Mouse (Mus musculus) lung, embryonic 14.5 days (tissue): ENCODE data around the gene Sco1. TPM values are rescaled to one million over a fixed set of nuclear protein-coding genes. Genes with fewer than 3 reads are reported as not detected.
"Not testable (repeated sequence)": the region's sequence is repeated elsewhere in the genome, so short reads cannot be mapped to it uniquely, and the experiment has no call there.

Source experiments
- ATAC-seq: fragments of 200-750 bp; cut with Nextera tagmentation; 2 replicates; pipeline ENCODE4 v1.8.0; 2017; ENCODE audit warnings: mild to moderate bottlenecking, moderate TSS enrichment, moderate library complexity; ENCODE audit not compliant: insufficient read depth
- DNase-seq: peaks from one replicate; pipeline ENCODE4 v3.0.0-alpha.2; 2015
- H3K27ac ChIP-seq: fragments of 300-500 bp; sonication (generic); 2 replicates; pipeline ENCODE4 v1.5.1; 2014; ENCODE audit warnings: low read depth, mild to moderate bottlenecking, moderate library complexity
- H3K27me3 ChIP-seq: fragments of 300-500 bp; sonication (generic); 2 replicates; pipeline ENCODE4 v1.6.1; 2014; ENCODE audit warnings: low read length, control low read depth; ENCODE audit not compliant: insufficient read depth
- H3K36me3 ChIP-seq: fragments of 300-500 bp; sonication (generic); 2 replicates; pipeline ENCODE4 v1.6.1; 2014; ENCODE audit warnings: control low read depth; ENCODE audit not compliant: insufficient read depth
- H3K4me1 ChIP-seq: fragments of 300-500 bp; sonication (generic); 2 replicates; pipeline ENCODE4 v1.6.1; 2014; ENCODE audit warnings: antibody characterized with exemption, control low read depth; ENCODE audit not compliant: insufficient read depth
- H3K4me2 ChIP-seq: fragments of 300-500 bp; sonication (generic); 2 replicates; pipeline ENCODE4 v1.6.1; 2014; ENCODE audit warnings: mild to moderate bottlenecking
- H3K4me3 ChIP-seq: fragments of 300-500 bp; sonication (generic); 2 replicates; pipeline ENCODE4 v1.5.1; 2014; ENCODE audit warnings: low read depth, low read length
- H3K9ac ChIP-seq: fragments of 300-500 bp; sonication (generic); 2 replicates; pipeline ENCODE4 v1.6.1; 2014
- H3K9me3 ChIP-seq: fragments of 300-500 bp; sonication (generic); 2 replicates; pipeline ENCODE4 v1.6.1; 2016; ENCODE audit warnings: low read depth, low read length, control low read depth
- CTCF ChIP-seq: IDR thresholded peaks from 2 replicates; pipeline ENCODE4 v1.5.1; 2016; ENCODE audit warnings: antibody characterized with exemption, low read depth
- WGBS: fragments of 180-500 bp; shearing (Covaris S2); extraction: QIAGEN DNeasy Blood & Tissue Kit; methylation state at CpG from one replicate; pipeline ENCODE4 v1.1.7; 2014; 5-methylcytosine and 5-hydroxymethylcytosine counted together
- polyA plus RNA-seq: library from polyadenylated mRNA; unstranded; fragments of >200 nt; fragmentation: Nextera tagmentation; extraction: Ambion mirVana; gene quantifications from 2 replicates; pipeline ENCODE4 v1.2.1, GENCODE M21; 2014

Gene Sco1
- polyA plus RNA-seq, 1 experiment from 2014 or later = 20.3 TPM

- H3K36me3 ChIP-seq = no peaks in the 10 kb centered on the region
- 39% methylated on average over 32 of the region's 32 CpGs for WGBS
Observed at GRCm38 (mm10) chr11:67083712-67084340, 31.4 kb downstream of the Sco1 start.

GRCm38 (mm10) chr11:67085489-67085888 is 33.0 kb downstream of the Sco1 start:
- peaks cover 15% of the 10 kb centered on the region; the same call in 1 of the 2 replicates for H3K27me3 ChIP-seq
- no peak overlapping the region for H3K27ac ChIP-seq
- no peaks in the 10 kb centered on the region for H3K36me3 ChIP-seq
- H3K4me3 ChIP-seq = no peak overlapping the region
- no peaks in the 10 kb centered on the region for H3K9me3 ChIP-seq
- TF ChIP-seq CTCF = peak; percentile 86
- no peak overlapping the region for H3K4me2 ChIP-seq
- 5% methylated on average over 6 of the region's 6 CpGs for WGBS
- DNase-seq (peak; percentile 90), ATAC-seq (no peak)
- no peak overlapping the region for H3K9ac ChIP-seq
- H3K4me1 ChIP-seq = no peaks in the 10 kb centered on the region

More at GRCm38 (mm10) chr11:67083712-67084340, 31.4 kb downstream of the Sco1 start:
- no peak overlapping the region for H3K9ac ChIP-seq
- no peaks in the 10 kb centered on the region for H3K9me3 ChIP-seq
- H3K4me1 ChIP-seq = no peaks in the 10 kb centered on the region
- no peak overlapping the region for H3K27ac ChIP-seq
- H3K27me3 ChIP-seq = peaks cover 15% of the 10 kb centered on the region; the same call in 1 of the 2 replicates
- ATAC-seq (no peak), DNase-seq (peak; percentile 18)
- no peak overlapping the region for H3K4me3 ChIP-seq
- peak; percentile 19 for TF ChIP-seq CTCF
- no peak overlapping the region for H3K4me2 ChIP-seq

GRCm38 (mm10) chr11:67086467-67087164 is 34.1 kb downstream of the Sco1 start:
- ATAC-seq (no peak), DNase-seq (no peak)
- no peak for TF ChIP-seq CTCF
- WGBS = 49% methylated on average over 9 of the region's 9 CpGs
- Histone ChIP-seq H3K27me3 (peaks cover 15% of the 10 kb centered on the region; the same call in 1 of the 2 replicates), H3K4me1 (no peaks in the 10 kb centered on the region), H3K9ac (no peak overlapping the region), H3K36me3 (no peaks in the 10 kb centered on the region), H3K4me3 (no peak overlapping the region), H3K4me2 (no peak overlapping the region), H3K27ac (no peak overlapping the region), H3K9me3 (no peaks in the 10 kb centered on the region)

- WGBS = 72% methylated on average over 12 of the region's 12 CpGs
- H3K9ac ChIP-seq = no peak overlapping the region
Observed at GRCm38 (mm10) chr11:67087225-67087624, 34.8 kb downstream of the Sco1 start.

GRCm38 (mm10) chr11:67092354-67092753 is 39.9 kb downstream of the Sco1 start:
- not testable (repeated sequence) for ATAC-seq, H3K4me1 ChIP-seq, H3K27ac ChIP-seq, H3K27me3 ChIP-seq, H3K4me2 ChIP-seq, H3K4me3 ChIP-seq, H3K9ac ChIP-seq, DNase-seq, H3K9me3 ChIP-seq, H3K36me3 ChIP-seq
- WGBS = 80% methylated on average over 12 of the region's 12 CpGs

More at GRCm38 (mm10) chr11:67087225-67087624, 34.8 kb downstream of the Sco1 start:
- H3K4me3 ChIP-seq = no peak overlapping the region
- no peak overlapping the region for H3K27ac ChIP-seq
- H3K9me3 ChIP-seq = no peaks in the 10 kb centered on the region
- TF ChIP-seq CTCF = no peak
- H3K27me3 ChIP-seq = peaks cover 15% of the 10 kb centered on the region; the same call in 1 of the 2 replicates
- DNase-seq (no peak), ATAC-seq (no peak)
- no peaks in the 10 kb centered on the region for H3K36me3 ChIP-seq
- no peak overlapping the region for H3K4me2 ChIP-seq
- H3K4me1 ChIP-seq = no peaks in the 10 kb centered on the region

- H3K27ac ChIP-seq = no peak overlapping the region
- H3K27me3 ChIP-seq = no peaks in the 10 kb centered on the region; the same call in 1 of the 2 replicates
- H3K4me3 ChIP-seq = no peak overlapping the region
- ATAC-seq = no peak
- no peaks in the 10 kb centered on the region for H3K4me1 ChIP-seq
- H3K36me3 ChIP-seq = no peaks in the 10 kb centered on the region
- H3K4me2 ChIP-seq = no peak overlapping the region
- TF ChIP-seq CTCF = no peak
- no peak overlapping the region for H3K9ac ChIP-seq
- no peaks in the 10 kb centered on the region for H3K9me3 ChIP-seq
- no peak for DNase-seq
- WGBS = 66% methylated on average over 9 of the region's 9 CpGs
Observed at GRCm38 (mm10) chr11:67093201-67093600, 40.7 kb downstream of the Sco1 start.

- Histone ChIP-seq H3K9me3 (no peaks in the 10 kb centered on the region), H3K4me2 (no peak overlapping the region), H3K27me3 (no peaks in the 10 kb centered on the region; the same call in 1 of the 2 replicates), H3K36me3 (no peaks in the 10 kb centered on the region), H3K9ac (no peak overlapping the region), H3K4me3 (no peak overlapping the region), H3K4me1 (no peaks in the 10 kb centered on the region), H3K27ac (no peak overlapping the region)
- WGBS = 94% methylated on average over 5 of the region's 5 CpGs
- DNase-seq (no peak), ATAC-seq (no peak)
- TF ChIP-seq CTCF = no peak
Observed at GRCm38 (mm10) chr11:67093652-67094051, 41.2 kb downstream of the Sco1 start.
